Mouse (Mus musculus) stomach, postnatal 0 days (tissue): ENCODE measurements around the gene Gm29609. TPM values are rescaled to one million over a fixed set of nuclear protein-coding genes. Genes with fewer than 3 reads are reported as not detected.
A peak's percentile ranks its signal among the peaks of the same experiment; 100 is the strongest.
"Not testable (repeated sequence)": the region's sequence is repeated elsewhere in the genome, so short reads cannot be mapped to it uniquely, and the experiment has no call there.

Source experiments
- ATAC-seq: fragments of 200-750 bp; cut with Nextera tagmentation; 2 replicates; pipeline ENCODE4 v1.8.0; 2017; ENCODE audit not compliant: low FRiP score, low TSS enrichment
- DNase-seq: peaks from one replicate; pipeline ENCODE4 v3.0.0-alpha.2; 2016; ENCODE audit warnings: low spot score
- H3K27ac ChIP-seq: fragments of 300-500 bp; sonication (generic); replicated peaks from 2 replicates; pipeline ENCODE4 v1.5.1; 2014; ENCODE audit warnings: mild to moderate bottlenecking, control low read depth
- H3K27me3 ChIP-seq: fragments of 300-500 bp; sonication (generic); 2 replicates; pipeline ENCODE4 v1.6.1; 2014; ENCODE audit warnings: low read length; ENCODE audit not compliant: control insufficient read depth, insufficient read depth
- H3K36me3 ChIP-seq: fragments of 300-500 bp; sonication (generic); 2 replicates; pipeline ENCODE4 v1.6.1; 2014; ENCODE audit warnings: low read length, mixed read lengths; ENCODE audit not compliant: control insufficient read depth, insufficient read depth
- H3K4me1 ChIP-seq: fragments of 300-500 bp; sonication (generic); replicated peaks from 2 replicates; pipeline ENCODE4 v1.6.1; 2014; ENCODE audit warnings: antibody characterized with exemption; ENCODE audit not compliant: control insufficient read depth, insufficient read depth
- H3K4me2 ChIP-seq: fragments of 300-500 bp; sonication (generic); replicated peaks from 2 replicates; pipeline ENCODE4 v1.6.1; 2014; ENCODE audit warnings: low read depth, mild to moderate bottlenecking, control low read depth, moderate library complexity
- H3K4me3 ChIP-seq: fragments of 300-500 bp; sonication (generic); 2 replicates; pipeline ENCODE4 v1.5.1; 2014; ENCODE audit warnings: low read depth, low read length, control low read depth
- H3K9ac ChIP-seq: fragments of 300-500 bp; sonication (generic); 2 replicates; pipeline ENCODE4 v1.6.1; 2014; ENCODE audit warnings: mild to moderate bottlenecking, low read length, control low read depth, mixed read lengths
- H3K9me3 ChIP-seq: fragments of 300-500 bp; sonication (generic); 2 replicates; pipeline ENCODE4 v1.6.1; 2016; ENCODE audit warnings: low read length; ENCODE audit not compliant: control insufficient read depth
- CTCF ChIP-seq: IDR thresholded peaks from 2 replicates; pipeline ENCODE4 v1.5.1; 2016; ENCODE audit warnings: antibody characterized with exemption, low read depth, mild to moderate bottlenecking, moderate library complexity
- EP300 ChIP-seq: optimal IDR thresholded peaks from 2 replicates; pipeline ENCODE3; 2016; ENCODE audit warnings: antibody characterized with exemption
- WGBS: fragments of 180-500 bp; shearing (Covaris S2); extraction: QIAGEN DNeasy Blood & Tissue Kit; methylation state at CpG from one replicate; pipeline ENCODE4 v1.1.7; 2014; 5-methylcytosine and 5-hydroxymethylcytosine counted together
- polyA plus RNA-seq: library from polyadenylated mRNA; unstranded; fragments of >200 nt; fragmentation: Nextera tagmentation; extraction: Ambion mirVana; gene quantifications from 2 replicates; pipeline ENCODE4 v1.2.1, GENCODE M21; 2015

Gm29609 gene
- polyA plus RNA-seq, 1 experiment from 2014 or later, result 0.57 TPM

GRCm38 (mm10) chr5:31219911-31220447, 40.3 kb upstream of the Gm29609 start:
- H3K27ac ChIP-seq, result peak overlapping the region; percentile 93
- H3K4me2 ChIP-seq, result peak overlapping the region; percentile 93
- no peaks in the 10 kb centered on the region for H3K36me3 ChIP-seq
- H3K27me3 ChIP-seq, result no peaks in the 10 kb centered on the region
- peak overlapping the region; percentile 84 for H3K9ac ChIP-seq
- TF ChIP-seq CTCF, result no peak
- TF ChIP-seq EP300, result no peak
- WGBS, result under 1% methylated on average over 40 of the region's 40 CpGs
- H3K9me3 ChIP-seq, result no peaks in the 10 kb centered on the region
- ATAC-seq (peak; percentile 62), DNase-seq (no peak)
- H3K4me3 ChIP-seq, result peak overlapping the region; percentile 92
- H3K4me1 ChIP-seq, result 0 out of 2 replicates have a peak, but pooled peaks cover 2% of the 10 kb centered on the region

DNA sequence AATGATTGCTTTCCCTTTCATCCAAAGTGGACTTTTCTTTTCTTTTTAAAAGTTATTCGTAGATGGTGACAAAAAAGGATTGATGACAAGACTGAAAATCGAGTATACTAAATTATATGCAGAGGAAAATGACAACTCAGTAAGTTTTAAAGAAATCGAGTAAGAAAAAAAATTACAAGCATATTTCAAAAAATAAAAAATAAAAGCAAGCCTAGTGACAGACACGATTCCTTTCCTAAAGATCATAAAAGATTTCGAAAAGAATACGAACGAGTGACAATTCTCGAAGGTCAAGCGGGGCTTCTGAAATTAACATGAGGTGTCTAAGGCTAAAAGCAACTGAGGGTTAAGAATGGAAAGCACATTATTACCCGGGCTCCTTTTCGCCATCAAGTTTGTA, 39.8 kb upstream of the Gm29609 start:
- DNase-seq (no peak), ATAC-seq (no peak)
- Histone ChIP-seq H3K4me1 (0 out of 2 replicates have a peak, but pooled peaks cover 2% of the 10 kb centered on the region), H3K27me3 (no peaks in the 10 kb centered on the region), H3K4me2 (peak overlapping the region; percentile 93), H3K27ac (peak overlapping the region; percentile 93), H3K9ac (peak overlapping the region; percentile 84), H3K36me3 (no peaks in the 10 kb centered on the region), H3K9me3 (no peaks in the 10 kb centered on the region), H3K4me3 (peak overlapping the region; percentile 92)
- no peak for TF ChIP-seq CTCF
- TF ChIP-seq EP300, result no peak
- WGBS, result 1% methylated on average over 11 of the region's 11 CpGs

GRCm38 (mm10) chr5:31219070-31219469, 39.4 kb upstream of the Gm29609 start:
- Histone ChIP-seq H3K9me3 (no peaks in the 10 kb centered on the region), H3K9ac (no peak overlapping the region), H3K27ac (no peak overlapping the region), H3K4me3 (peak overlapping the region; percentile 92), H3K4me2 (peak overlapping the region; percentile 93), H3K27me3 (no peaks in the 10 kb centered on the region), H3K4me1 (0 out of 2 replicates have a peak, but pooled peaks cover 2% of the 10 kb centered on the region), H3K36me3 (no peaks in the 10 kb centered on the region)
- DNase-seq, result no peak
- no peak for ATAC-seq
- TF ChIP-seq EP300, result no peak
- TF ChIP-seq CTCF, result peak; percentile 58
- WGBS, result 2% methylated on average over 2 of the region's 2 CpGs

DNA sequence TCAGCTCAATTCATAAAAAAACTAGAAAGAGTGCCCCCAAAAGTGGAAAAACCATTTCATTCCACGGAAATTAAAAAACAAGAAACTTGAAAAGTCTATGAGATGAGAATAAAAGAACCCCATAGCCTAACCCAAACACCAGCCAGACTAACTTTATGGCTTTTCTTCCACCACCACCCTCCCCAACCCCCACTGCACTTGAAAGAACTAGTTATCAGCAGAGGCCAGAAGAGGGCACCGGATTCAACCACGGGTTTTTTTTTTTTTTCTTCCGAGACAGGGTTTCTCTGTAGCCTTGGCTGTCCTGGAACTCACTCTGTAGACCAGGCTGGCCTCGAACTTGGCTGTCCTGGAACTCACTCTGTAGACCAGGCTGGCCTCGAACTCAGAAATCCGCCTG, 38.6 kb upstream of the Gm29609 start:
- no peak overlapping the region for H3K4me2 ChIP-seq
- DNase-seq (no peak), ATAC-seq (no peak)
- H3K4me3 ChIP-seq, result no peak overlapping the region
- no peak for TF ChIP-seq EP300
- no peak for TF ChIP-seq CTCF
- WGBS, result 55% methylated on average over 7 of the region's 7 CpGs
- no peaks in the 10 kb centered on the region for H3K27me3 ChIP-seq
- no peak overlapping the region for H3K27ac ChIP-seq
- H3K36me3 ChIP-seq, result no peaks in the 10 kb centered on the region
- 0 out of 2 replicates have a peak, but pooled peaks cover 2% of the 10 kb centered on the region for H3K4me1 ChIP-seq
- H3K9me3 ChIP-seq, result no peaks in the 10 kb centered on the region
- H3K9ac ChIP-seq, result no peak overlapping the region

DNA sequence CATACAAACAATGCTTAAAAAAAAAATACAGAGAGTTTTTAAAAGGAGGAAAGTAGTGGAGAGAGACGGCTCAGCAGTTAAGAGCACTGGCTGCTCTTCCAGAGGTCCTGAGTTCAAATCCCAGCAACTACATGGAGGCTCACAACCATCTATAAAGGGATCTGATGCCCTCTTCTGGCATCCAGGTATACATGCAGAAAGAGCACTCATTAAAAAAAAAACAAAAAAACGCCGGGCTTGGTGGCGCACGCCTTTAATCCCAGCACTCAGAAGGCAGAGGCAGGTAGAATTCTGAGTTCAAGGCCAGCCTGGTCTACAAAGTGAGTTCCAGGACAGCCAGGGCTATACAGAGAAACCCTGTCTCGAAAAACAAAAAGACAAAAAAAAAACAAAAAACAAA, 36.8 kb upstream of the Gm29609 start:
- H3K9ac ChIP-seq, H3K4me1 ChIP-seq, H3K27ac ChIP-seq, H3K36me3 ChIP-seq, H3K4me2 ChIP-seq, H3K27me3 ChIP-seq, ATAC-seq, H3K4me3 ChIP-seq, H3K9me3 ChIP-seq, DNase-seq: not testable (repeated sequence)
- TF ChIP-seq CTCF, result 0 out of 2 replicates have a peak, but pooled peaks have one; percentile 24
- 87% methylated on average over 6 of the region's 6 CpGs for WGBS

DNA sequence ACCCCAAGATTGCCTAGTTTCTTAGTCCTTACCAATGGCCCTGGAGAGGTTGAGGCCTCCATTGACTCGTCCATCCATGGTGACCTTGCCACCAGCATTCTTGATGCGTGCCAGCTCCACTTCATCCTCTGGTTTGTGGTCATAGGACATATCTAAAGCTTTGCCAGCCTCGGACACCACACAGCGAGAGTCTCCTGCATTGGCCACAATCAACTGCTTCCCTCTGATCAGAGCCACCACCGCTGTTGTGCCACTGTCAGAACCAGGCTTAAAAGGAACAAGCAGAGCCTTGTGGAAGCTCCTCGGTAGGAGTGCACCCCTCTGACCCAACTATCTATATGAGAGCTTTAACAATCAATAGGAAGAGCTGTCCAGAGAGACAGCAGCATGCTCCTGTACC, 24.7 kb upstream of the Gm29609 start:
- Histone ChIP-seq H3K27ac (no peak overlapping the region), H3K27me3 (no peaks in the 10 kb centered on the region), H3K9me3 (peaks cover 5% of the 10 kb centered on the region), H3K9ac (no peak overlapping the region), H3K36me3 (peaks cover 15% of the 10 kb centered on the region), H3K4me3 (no peak overlapping the region), H3K4me1 (no peaks in the 10 kb centered on the region), H3K4me2 (no peak overlapping the region)
- TF ChIP-seq CTCF (no peak), EP300 (no peak)
- ATAC-seq (no peak), DNase-seq (no peak)
- 94% methylated on average over 6 of the region's 6 CpGs for WGBS
